Mouse (Mus musculus): Measurements from ENCODE around the gene Cacna1h. TPM values are rescaled to one million over a fixed set of nuclear protein-coding genes. Genes with fewer than 3 reads are reported as not detected.

Cacna1h gene
- polyA plus RNA-seq, 1 experiment from 2014 or later, result 11.3 TPM

DNA sequence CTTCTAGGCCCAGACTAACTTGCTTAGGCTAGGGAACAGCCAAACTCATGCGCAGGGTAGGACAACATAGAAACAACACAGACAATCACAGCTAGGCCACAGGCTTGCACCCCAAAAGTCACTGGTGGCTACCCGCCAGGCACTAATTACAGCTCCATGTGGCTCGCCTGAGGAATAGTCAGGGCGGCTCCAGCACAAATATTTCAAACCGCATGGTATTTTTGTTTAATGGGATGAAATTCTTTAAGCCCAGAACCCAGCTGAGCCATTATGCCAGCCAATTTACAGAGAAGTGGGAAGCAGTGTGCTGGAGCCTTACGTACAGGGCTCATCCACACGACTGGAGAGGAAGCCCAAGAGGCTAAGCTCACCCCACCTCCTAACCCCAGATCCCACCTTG lies 24.0 kb downstream of the Cacna1h start:
- no peak for DNase-seq
- peaks cover 55% of the 10 kb centered on the region for H3K4me1 ChIP-seq (ENCODE audit: control insufficient read depth, insufficient read depth, low read length)
- H3K36me3 ChIP-seq (ENCODE audit: control insufficient read depth, insufficient read depth, low read length), result no peaks in the 10 kb centered on the region
- no peak overlapping the region for H3K9ac ChIP-seq (replicated peaks; ENCODE audit: low read length)
- peak overlapping the region; percentile 32; the same call in 1 of the 2 replicates for H3K27ac ChIP-seq (replicated peaks; ENCODE audit: low read depth, low read length)
- WGBS, result 59% methylated on average over 7 of the region's 7 CpGs
- H3K9me3 ChIP-seq (ENCODE audit: control insufficient read depth, low read length), result no peaks in the 10 kb centered on the region
- no peaks in the 10 kb centered on the region for H3K27me3 ChIP-seq (ENCODE audit: control insufficient read depth, insufficient read depth, low read length)
- no peak overlapping the region for H3K4me3 ChIP-seq (replicated peaks; ENCODE audit: low read depth, low read length)
- no peak for ATAC-seq (ENCODE audit: low FRiP score, low TSS enrichment)
- H3K4me2 ChIP-seq (ENCODE audit: low read length), result no peak overlapping the region

DNA sequence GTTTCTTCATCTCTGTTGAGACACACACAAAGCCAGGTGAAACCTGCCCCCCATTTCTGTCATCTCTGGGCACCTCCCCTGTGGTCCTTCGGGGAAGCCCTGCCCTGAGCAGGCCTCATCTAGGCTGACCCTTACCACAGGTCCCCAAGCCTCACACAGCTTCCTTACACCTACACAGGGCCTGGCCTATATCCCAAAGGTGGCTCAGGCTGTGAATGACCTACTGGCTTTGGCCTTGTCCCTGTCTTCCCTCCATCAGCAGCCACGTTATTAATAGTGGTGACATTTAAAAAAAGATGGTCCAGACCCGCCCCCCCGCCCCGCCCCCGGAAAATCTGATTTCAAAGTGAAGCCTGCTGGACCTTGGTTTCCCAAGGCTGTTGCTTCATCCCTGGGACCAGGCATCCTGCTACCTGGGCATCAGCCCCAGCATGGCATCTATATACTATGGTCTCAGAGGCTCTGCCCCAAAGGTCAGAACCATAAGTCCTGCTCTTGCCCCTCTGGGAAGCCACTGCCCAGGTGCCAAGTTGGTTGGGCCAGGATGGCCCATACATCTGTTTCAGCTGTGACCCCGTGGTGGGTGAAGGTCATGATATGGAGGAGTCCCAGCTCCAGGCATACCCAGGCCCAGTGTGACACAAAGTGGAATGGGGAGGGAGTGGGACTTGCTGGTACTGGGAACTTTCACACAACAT lies 25.1 kb downstream of the Cacna1h start:
- WGBS, result 86% methylated on average over 7 of the region's 7 CpGs
- Histone ChIP-seq H3K27me3 (ENCODE audit: control insufficient read depth, insufficient read depth, low read length) (no peaks in the 10 kb centered on the region), H3K27ac (replicated peaks; ENCODE audit: low read depth, low read length) (no peak overlapping the region), H3K4me2 (ENCODE audit: low read length) (no peak overlapping the region), H3K36me3 (ENCODE audit: control insufficient read depth, insufficient read depth, low read length) (no peaks in the 10 kb centered on the region), H3K9ac (replicated peaks; ENCODE audit: low read length) (no peak overlapping the region), H3K4me3 (replicated peaks; ENCODE audit: low read depth, low read length) (no peak overlapping the region), H3K4me1 (ENCODE audit: control insufficient read depth, insufficient read depth, low read length) (peaks cover 63% of the 10 kb centered on the region), H3K9me3 (ENCODE audit: control insufficient read depth, low read length) (no peaks in the 10 kb centered on the region)
- DNase-seq (no peak), ATAC-seq (ENCODE audit: low FRiP score, low TSS enrichment) (no peak)

DNA sequence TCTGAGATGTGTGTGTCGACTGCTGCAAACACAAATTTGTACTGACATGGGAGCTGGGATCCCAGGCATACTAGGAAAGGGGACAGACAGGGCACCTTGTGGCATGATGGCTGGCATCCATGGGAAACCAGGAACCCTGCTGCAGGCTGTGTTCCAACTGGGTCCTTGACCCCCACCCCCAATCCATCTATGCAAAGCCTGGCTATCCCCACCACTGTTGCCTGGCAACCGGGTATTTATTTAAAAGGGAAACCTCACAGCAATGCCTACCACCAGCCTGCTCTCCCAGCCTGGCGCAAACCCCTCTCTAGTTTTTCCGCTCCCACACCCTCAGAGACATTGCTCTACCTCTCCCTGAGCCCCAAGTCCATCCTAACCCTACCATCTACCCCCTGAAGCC lies 26.2 kb downstream of the Cacna1h start:
- DNase-seq (peak; percentile 63), ATAC-seq (ENCODE audit: low FRiP score, low TSS enrichment) (no peak)
- Histone ChIP-seq H3K4me2 (ENCODE audit: low read length) (no peak overlapping the region), H3K4me3 (replicated peaks; ENCODE audit: low read depth, low read length) (no peak overlapping the region), H3K9me3 (ENCODE audit: control insufficient read depth, low read length) (no peaks in the 10 kb centered on the region), H3K27me3 (ENCODE audit: control insufficient read depth, insufficient read depth, low read length) (no peaks in the 10 kb centered on the region), H3K4me1 (ENCODE audit: control insufficient read depth, insufficient read depth, low read length) (peaks cover 63% of the 10 kb centered on the region), H3K36me3 (ENCODE audit: control insufficient read depth, insufficient read depth, low read length) (no peaks in the 10 kb centered on the region), H3K9ac (replicated peaks; ENCODE audit: low read length) (0 out of 2 replicates have a peak overlapping the region, but pooled peaks have one; percentile 26), H3K27ac (replicated peaks; ENCODE audit: low read depth, low read length) (peak overlapping the region; percentile 52)
- WGBS, result 54% methylated on average over 4 of the region's 4 CpGs

DNA sequence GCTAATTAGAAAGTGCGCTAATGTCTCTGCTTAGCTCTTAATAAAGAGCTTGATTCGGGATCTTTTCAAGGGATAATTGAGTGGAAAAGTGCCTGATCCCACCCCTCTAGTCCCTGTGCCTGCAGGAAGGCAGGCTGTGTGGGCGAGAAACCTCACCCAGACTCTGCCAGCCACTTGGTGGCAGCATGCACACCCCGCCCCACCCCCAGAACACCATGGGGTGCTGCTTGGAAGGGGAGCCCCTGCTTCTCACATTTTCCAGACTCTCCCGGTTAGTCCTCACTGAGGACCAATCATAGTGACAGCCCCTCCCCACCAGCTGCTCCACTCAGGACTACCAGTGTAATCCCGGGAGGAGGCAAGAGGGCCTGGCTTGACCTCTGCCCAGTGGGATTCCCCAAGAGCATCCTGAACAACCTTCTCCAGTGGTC lies 27.6 kb downstream of the Cacna1h start:
- ATAC-seq (ENCODE audit: low FRiP score, low TSS enrichment) (no peak), DNase-seq (no peak)
- H3K36me3 ChIP-seq (ENCODE audit: control insufficient read depth, insufficient read depth, low read length), result no peaks in the 10 kb centered on the region
- H3K27me3 ChIP-seq (ENCODE audit: control insufficient read depth, insufficient read depth, low read length), result no peaks in the 10 kb centered on the region
- H3K9ac ChIP-seq (replicated peaks; ENCODE audit: low read length), result no peak overlapping the region; the same call in 1 of the 2 replicates
- WGBS, result 6% methylated on average over 6 of the region's 6 CpGs
- H3K4me2 ChIP-seq (ENCODE audit: low read length), result no peak overlapping the region
- H3K4me3 ChIP-seq (replicated peaks; ENCODE audit: low read depth, low read length), result no peak overlapping the region
- H3K27ac ChIP-seq (replicated peaks; ENCODE audit: low read depth, low read length), result peak overlapping the region; percentile 78
- peaks cover 68% of the 10 kb centered on the region for H3K4me1 ChIP-seq (ENCODE audit: control insufficient read depth, insufficient read depth, low read length)
- no peaks in the 10 kb centered on the region for H3K9me3 ChIP-seq (ENCODE audit: control insufficient read depth, low read length)

DNA sequence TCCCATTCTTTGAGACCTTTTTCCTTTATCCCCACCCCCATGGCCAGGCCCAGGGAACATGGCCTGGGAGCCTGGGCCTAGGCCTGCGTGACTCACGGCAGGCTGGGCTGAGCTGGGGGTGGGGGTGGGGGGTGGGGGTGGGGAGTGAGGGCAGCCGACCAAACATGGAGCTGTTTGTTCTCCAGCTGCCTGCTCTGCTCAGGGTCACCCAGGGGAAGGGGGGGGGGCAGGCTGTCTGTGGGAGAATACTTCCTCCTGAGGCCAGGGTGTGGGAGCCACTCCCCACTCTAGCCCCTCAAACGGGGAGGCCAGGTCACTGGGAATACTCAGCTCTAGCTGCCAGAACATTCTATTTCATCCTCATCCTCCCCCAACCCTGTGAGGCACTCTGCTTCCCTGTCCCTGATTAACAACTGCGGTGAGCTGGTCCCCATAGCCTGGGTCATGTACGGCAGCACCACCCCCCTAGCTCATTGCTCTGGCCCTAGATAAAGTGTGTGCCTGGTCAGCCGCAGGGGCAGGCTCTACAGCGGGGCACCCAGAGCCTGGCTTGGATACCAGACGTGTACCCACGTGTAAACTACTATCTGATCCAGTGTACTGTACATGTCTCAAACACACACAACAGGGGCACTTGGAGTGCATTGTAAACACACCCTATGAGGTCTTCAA lies 28.2 kb downstream of the Cacna1h start:
- H3K27me3 ChIP-seq (ENCODE audit: control insufficient read depth, insufficient read depth, low read length), result no peaks in the 10 kb centered on the region
- DNase-seq (no peak), ATAC-seq (ENCODE audit: low FRiP score, low TSS enrichment) (peak; percentile 21; the same call in 1 of the 2 replicates)
- no peaks in the 10 kb centered on the region for H3K36me3 ChIP-seq (ENCODE audit: control insufficient read depth, insufficient read depth, low read length)
- WGBS, result 5% methylated on average over 10 of the region's 10 CpGs
- no peaks in the 10 kb centered on the region for H3K9me3 ChIP-seq (ENCODE audit: control insufficient read depth, low read length)
- H3K9ac ChIP-seq (replicated peaks; ENCODE audit: low read length), result peak overlapping the region; percentile 9; the same call in 1 of the 2 replicates
- H3K4me3 ChIP-seq (replicated peaks; ENCODE audit: low read depth, low read length), result no peak overlapping the region
- peaks cover 64% of the 10 kb centered on the region for H3K4me1 ChIP-seq (ENCODE audit: control insufficient read depth, insufficient read depth, low read length)
- no peak overlapping the region for H3K4me2 ChIP-seq (ENCODE audit: low read length)
- H3K27ac ChIP-seq (replicated peaks; ENCODE audit: low read depth, low read length), result peak overlapping the region; percentile 78

DNA sequence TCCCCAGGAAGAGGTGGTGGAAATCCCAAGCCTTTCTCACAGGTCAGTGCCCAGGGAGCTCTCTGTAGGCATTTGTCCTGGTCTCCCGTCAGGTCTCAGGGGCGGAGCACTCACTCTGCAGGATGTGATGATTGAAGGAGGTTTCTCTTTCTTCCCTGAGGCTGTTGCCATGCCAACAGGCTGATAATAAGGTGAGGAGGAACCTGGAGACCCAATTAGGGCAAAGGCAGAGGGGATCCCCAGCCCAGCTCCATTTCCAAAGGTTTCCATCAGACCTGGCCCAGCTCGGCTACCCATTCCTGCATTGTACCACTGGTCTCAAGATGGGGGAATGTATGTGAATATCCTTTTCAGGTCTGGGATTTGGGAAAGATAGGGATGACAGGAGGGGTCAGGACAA lies 29.4 kb downstream of the Cacna1h start:
- Histone ChIP-seq H3K9ac (replicated peaks; ENCODE audit: low read length) (no peak overlapping the region), H3K27me3 (ENCODE audit: control insufficient read depth, insufficient read depth, low read length) (no peaks in the 10 kb centered on the region), H3K4me3 (replicated peaks; ENCODE audit: low read depth, low read length) (no peak overlapping the region), H3K27ac (replicated peaks; ENCODE audit: low read depth, low read length) (peak overlapping the region; percentile 78), H3K9me3 (ENCODE audit: control insufficient read depth, low read length) (no peaks in the 10 kb centered on the region), H3K36me3 (ENCODE audit: control insufficient read depth, insufficient read depth, low read length) (no peaks in the 10 kb centered on the region), H3K4me1 (ENCODE audit: control insufficient read depth, insufficient read depth, low read length) (peaks cover 66% of the 10 kb centered on the region), H3K4me2 (ENCODE audit: low read length) (peak overlapping the region; percentile 24; the same call in 1 of the 2 replicates)
- WGBS, result 17% methylated on average over 3 of the region's 3 CpGs
- DNase-seq (peak; percentile 81), ATAC-seq (ENCODE audit: low FRiP score, low TSS enrichment) (peak; percentile 47; the same call in 1 of the 2 replicates)

DNA sequence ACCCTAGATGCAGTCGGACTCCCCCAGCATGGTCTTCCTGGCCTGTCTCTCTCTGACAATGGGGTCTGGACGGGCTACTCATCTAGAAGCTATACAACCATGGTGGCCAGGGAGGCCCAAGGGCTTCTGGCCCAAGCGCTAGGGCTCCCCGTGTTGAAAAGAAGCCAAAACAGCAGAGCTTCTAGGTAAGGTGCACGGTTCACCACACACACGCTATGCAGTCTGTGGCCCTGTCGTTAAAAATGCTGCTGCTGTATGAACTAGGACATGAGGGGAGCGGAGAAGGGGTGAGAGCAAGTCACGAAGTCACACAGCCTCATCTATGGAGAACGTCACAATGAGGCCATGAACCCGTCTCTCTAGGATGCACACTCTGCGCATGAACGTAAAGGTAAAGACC lies 31.4 kb downstream of the Cacna1h start:
- peaks cover 56% of the 10 kb centered on the region for H3K4me1 ChIP-seq (ENCODE audit: control insufficient read depth, insufficient read depth, low read length)
- no peaks in the 10 kb centered on the region for H3K36me3 ChIP-seq (ENCODE audit: control insufficient read depth, insufficient read depth, low read length)
- no peak for DNase-seq
- no peaks in the 10 kb centered on the region for H3K27me3 ChIP-seq (ENCODE audit: control insufficient read depth, insufficient read depth, low read length)
- ATAC-seq (ENCODE audit: low FRiP score, low TSS enrichment), result no peak
- H3K4me3 ChIP-seq (replicated peaks; ENCODE audit: low read depth, low read length), result no peak overlapping the region
- no peaks in the 10 kb centered on the region for H3K9me3 ChIP-seq (ENCODE audit: control insufficient read depth, low read length)
- H3K4me2 ChIP-seq (ENCODE audit: low read length), result no peak overlapping the region
- WGBS, result 76% methylated on average over 13 of the region's 13 CpGs
- no peak overlapping the region for H3K9ac ChIP-seq (replicated peaks; ENCODE audit: low read length)
- H3K27ac ChIP-seq (replicated peaks; ENCODE audit: low read depth, low read length), result no peak overlapping the region

DNA sequence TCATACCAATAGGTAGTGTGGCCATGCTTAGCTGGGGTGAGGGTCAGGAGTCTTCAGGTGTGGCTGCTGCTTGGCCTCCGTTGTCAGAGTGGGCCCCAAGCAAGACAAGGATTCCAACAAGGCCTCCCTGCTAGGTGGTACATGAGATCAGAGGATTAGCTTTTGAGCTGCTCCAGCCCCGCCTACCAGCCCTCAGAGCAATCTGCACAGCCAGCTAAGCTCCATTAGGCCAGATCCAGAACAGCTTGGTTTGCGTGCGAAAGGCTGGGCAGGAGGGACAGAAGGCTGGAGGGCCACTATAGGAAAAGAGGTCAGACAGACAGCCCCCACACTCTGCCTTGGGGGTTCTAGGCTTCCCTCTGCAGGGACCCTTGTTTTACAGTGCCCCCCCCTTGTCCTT lies 32.1 kb downstream of the Cacna1h start:
- 14% methylated on average over 4 of the region's 4 CpGs for WGBS
- Histone ChIP-seq H3K9ac (replicated peaks; ENCODE audit: low read length) (no peak overlapping the region), H3K27me3 (ENCODE audit: control insufficient read depth, insufficient read depth, low read length) (no peaks in the 10 kb centered on the region), H3K27ac (replicated peaks; ENCODE audit: low read depth, low read length) (no peak overlapping the region), H3K4me1 (ENCODE audit: control insufficient read depth, insufficient read depth, low read length) (peaks cover 49% of the 10 kb centered on the region), H3K4me2 (ENCODE audit: low read length) (no peak overlapping the region), H3K9me3 (ENCODE audit: control insufficient read depth, low read length) (no peaks in the 10 kb centered on the region), H3K36me3 (ENCODE audit: control insufficient read depth, insufficient read depth, low read length) (0 out of 2 replicates have a peak, but pooled peaks cover 5% of the 10 kb centered on the region), H3K4me3 (replicated peaks; ENCODE audit: low read depth, low read length) (no peak overlapping the region)
- DNase-seq, result peak; percentile 45
- no peak for ATAC-seq (ENCODE audit: low FRiP score, low TSS enrichment)
